Mouse (Mus musculus) v-Abl transformed pro-B cells (cell line): ENCODE measurements around the gene Krtdap.
"Not testable (repeated sequence)": the region's sequence is repeated elsewhere in the genome, so short reads cannot be mapped to it uniquely, and the experiment has no call there.

Source experiments
- in situ Hi-C, 2 experiments: fragments of 400-800 bp; cut with MboI; formaldehyde crosslinking; loops; one replicate each; pipeline ENCODE4 v1.15.1; 2025; ENCODE audit not compliant: unreplicated experiment in 2 of 2

Gene Krtdap

GRCm38 (mm10) chr7:30832261-30832660 lies 44.6 kb downstream of the Krtdap start:
- in situ Hi-C loops, result no loop called here

GRCm38 (mm10) chr7:30832684-30833083 lies 45.0 kb downstream of the Krtdap start:
- in situ Hi-C loops, result not testable (repeated sequence)

GRCm38 (mm10) chr7:30837277-30837676 lies 49.6 kb downstream of the Krtdap start:
- in situ Hi-C loops, result no loop called here

GRCm38 (mm10) chr7:30840306-30840705 lies 52.6 kb downstream of the Krtdap start:
- in situ Hi-C loops, result no loop called here
